Mouse (Mus musculus): ENCODE results near the gene Rab5a.

DNA sequence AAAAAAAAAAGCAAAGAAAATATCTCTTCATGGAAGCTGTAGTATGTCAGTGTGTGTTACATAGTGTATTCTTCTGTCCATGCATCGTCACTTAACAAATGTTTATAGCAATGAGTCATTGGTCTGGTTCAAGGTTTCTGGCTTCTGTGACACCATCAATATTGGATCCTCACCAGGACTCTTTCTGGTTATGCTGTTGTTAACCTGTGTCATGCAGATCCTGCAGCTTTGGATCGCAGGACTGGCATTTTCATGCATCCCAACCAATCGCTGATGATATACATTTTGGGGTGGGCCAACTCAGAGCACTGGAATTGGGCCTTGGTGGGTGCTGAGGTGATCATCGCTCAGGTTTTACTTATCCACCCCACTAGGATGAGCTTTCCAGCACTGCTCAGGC, 63.5 kb downstream of the Rab5a start:
- no peak for TF ChIP-seq CTCF (IDR thresholded peaks at IDR 0.05)
- TF ChIP-seq POLR2A (IDR thresholded peaks at IDR 0.05; ENCODE audit: insufficient read depth, low read depth, low read length) = no peak
- no peak for TF ChIP-seq EP300 (IDR thresholded peaks at IDR 0.05; ENCODE audit: insufficient read depth, low read depth, low read length)

All from heart, adult 2 months (tissue).